ENCODE assay signal across 33 mouse cellular contexts in genomic region chr14:32627271-32627670, GRCm38 (mm10). TPM values are rescaled to one million over a fixed set of nuclear protein-coding genes. Genes with fewer than 3 reads are reported as not detected.
A peak's percentile ranks its signal among the peaks of the same experiment; 100 is the strongest.
DNase-seq lines count a peak whose midpoint lies in the region; ATAC-seq and TF ChIP-seq lines count a peak whose summit lies in the region.
"Had no signal": no experiment of that assay in that cellular context is flagged by ENCODE, and none has a peak within 500 bp of the region (broad histone marks: within the 10 kb centered on the region; RNA-seq: fewer than 3 reads in every experiment).

No protein-coding gene starts in this region.

- no peak overlapping the region for H3K4me2 ChIP-seq in hindbrain, postnatal 0 days (ENCODE audit: low read depth, low read length)
- H3K4me2 ChIP-seq in hindbrain, embryonic 14.5 days (replicated peaks): no peak overlapping the region
- H3K4me2 ChIP-seq: embryonic facial prominence, embryonic 13.5 days; forebrain, embryonic 15.5 days; heart, embryonic 13.5 days; hindbrain, embryonic 15.5 days; intestine, embryonic 15.5 days had no signal

- no peaks in the 10 kb centered on the region for H3K9me3 ChIP-seq in hindbrain, postnatal 0 days (ENCODE audit: low read length)
- no peaks in the 10 kb centered on the region for H3K9me3 ChIP-seq in hindbrain, embryonic 14.5 days (ENCODE audit: control insufficient read depth, low read length)
- H3K9me3 ChIP-seq: embryonic facial prominence, embryonic 10.5 days; embryonic facial prominence, embryonic 13.5 days; forebrain, embryonic 15.5 days; heart, embryonic 10.5 days; heart, embryonic 13.5 days; hindbrain, embryonic 15.5 days; intestine, embryonic 15.5 days had no signal

- peak; percentile 67 to 69 for DNase-seq in cerebellum, postnatal 14 days
- no peak for DNase-seq in cerebellum, adult 9-10 months
- peak; percentile 60 for DNase-seq in hindbrain, postnatal 0 days (ENCODE audit: low spot score)
- no peak for DNase-seq in hindbrain, embryonic 14.5 days (ENCODE audit: low spot score)
- peak; percentile 39 to 51 for DNase-seq in kidney, postnatal 4 days
- no peak for DNase-seq in kidney, adult 18-20 months
- peak; percentile 13 for DNase-seq in right cerebral cortex, postnatal 4 days
- no peak for DNase-seq in right cerebral cortex, adult 18-20 months
- DNase-seq: adrenal gland, postnatal 10 days; adrenal gland, postnatal 36 days; B cell, adult 2 months; cerebellum, adult 11-12 months; cerebellum, adult 8-10 months; cerebellum, postnatal 36 days; embryo, embryonic 11 days; gastrocnemius, postnatal 10 days; gastrocnemius, postnatal 36 days; heart, adult 2 months; heart, postnatal 4 days had no signal

- H3K4me1 ChIP-seq in hindbrain, postnatal 0 days (ENCODE audit: insufficient read depth, low read length): no peaks in the 10 kb centered on the region
- H3K4me1 ChIP-seq in hindbrain, embryonic 14.5 days (replicated peaks; ENCODE audit: control insufficient read depth, insufficient read depth, low read length): no peaks in the 10 kb centered on the region
- H3K4me1 ChIP-seq: embryonic facial prominence, embryonic 13.5 days; forebrain, embryonic 15.5 days; intestine, embryonic 15.5 days had no signal

- 23% methylated on average over 2 of the region's 2 CpGs for WGBS in hindbrain, postnatal 0 days
- 52% methylated on average over 2 of the region's 2 CpGs for WGBS in hindbrain, embryonic 14.5 days

- no peak overlapping the region for H3K9ac ChIP-seq in hindbrain, postnatal 0 days (replicated peaks; ENCODE audit: low read length)
- no peak overlapping the region for H3K9ac ChIP-seq in hindbrain, embryonic 14.5 days
- H3K9ac ChIP-seq: embryonic facial prominence, embryonic 13.5 days; forebrain, embryonic 15.5 days; heart, embryonic 13.5 days; hindbrain, embryonic 15.5 days; intestine, embryonic 15.5 days had no signal

- no peaks in the 10 kb centered on the region for H3K27me3 ChIP-seq in hindbrain, postnatal 0 days (ENCODE audit: insufficient read depth, low read length)
- no peaks in the 10 kb centered on the region for H3K27me3 ChIP-seq in hindbrain, embryonic 14.5 days (ENCODE audit: control insufficient read depth, insufficient read depth, low read length)
- H3K27me3 ChIP-seq: CH12.LX; embryonic facial prominence, embryonic 13.5 days; forebrain, embryonic 15.5 days; hindbrain, embryonic 15.5 days; intestine, embryonic 15.5 days had no signal

- no peak overlapping the region for H3K4me3 ChIP-seq in hindbrain, postnatal 0 days (ENCODE audit: low read length)
- H3K4me3 ChIP-seq in hindbrain, embryonic 14.5 days (replicated peaks; ENCODE audit: low read length): no peak overlapping the region
- H3K4me3 ChIP-seq: embryonic facial prominence, embryonic 10.5 days; embryonic facial prominence, embryonic 13.5 days; erythroblast, embryonic 14.5 days; forebrain, embryonic 15.5 days; heart, adult 2 months; heart, embryonic 10.5 days; heart, embryonic 13.5 days; hindbrain, embryonic 15.5 days; intestine, embryonic 15.5 days had no signal

- no peak for TF ChIP-seq CTCF in hindbrain, postnatal 0 days (IDR thresholded peaks at IDR 0.05; ENCODE audit: low read depth)

- no peaks in the 10 kb centered on the region for H3K36me3 ChIP-seq in hindbrain, postnatal 0 days (ENCODE audit: insufficient read depth, low read length)
- H3K36me3 ChIP-seq in hindbrain, embryonic 14.5 days (replicated peaks; ENCODE audit: control insufficient read depth, insufficient read depth): no peaks in the 10 kb centered on the region
- H3K36me3 ChIP-seq: embryonic facial prominence, embryonic 10.5 days; embryonic facial prominence, embryonic 13.5 days; forebrain, embryonic 15.5 days; G1E; heart, embryonic 10.5 days; heart, embryonic 13.5 days; hindbrain, embryonic 15.5 days; intestine, embryonic 15.5 days had no signal

- ATAC-seq in hindbrain, postnatal 0 days: peak; percentile 40; the same call in 1 of the 2 replicates
- ATAC-seq in hindbrain, embryonic 14.5 days (ENCODE audit: low FRiP score): no peak
- ATAC-seq: forebrain, embryonic 15.5 days; intestine, embryonic 15.5 days; Patski had no signal

- H3K27ac ChIP-seq in hindbrain, postnatal 0 days: no peak overlapping the region
- H3K27ac ChIP-seq in hindbrain, embryonic 14.5 days: no peak overlapping the region
- H3K27ac ChIP-seq: embryonic facial prominence, embryonic 10.5 days; embryonic facial prominence, embryonic 13.5 days; forebrain, embryonic 15.5 days; heart, adult 2 months; heart, embryonic 10.5 days; heart, embryonic 13.5 days; hindbrain, embryonic 15.5 days; intestine, embryonic 15.5 days had no signal

RNA-seq across cellular contexts. Expression of gene Prrxl1, which starts 28.1 kb away (rescaled TPM):
- total RNA-seq in hindbrain, postnatal 0 days (2014; rRNA removed): 17.8 and 24.2 TPM in 2 replicates
- polyA plus RNA-seq in hindbrain, postnatal 0 days (2015; fragmentation: Nextera tagmentation; extraction: Ambion mirVana): 24.1 and 28.0 TPM in 2 replicates
- polyA plus RNA-seq in hindbrain, embryonic 14.5 days (2014; fragmentation: Nextera tagmentation; extraction: Ambion mirVana): 56.5 and 63.2 TPM in 2 replicates
- total RNA-seq: CH12.LX; gastrocnemius, adult 18-20 months; gastrocnemius, postnatal 10 days; gastrocnemius, postnatal 36 days; granulocyte monocyte progenitor cell, adult 5-6 weeks; heart, adult 2 months; heart, postnatal 14 days; heart, postnatal 4 days had no signal
- polyA plus RNA-seq: erythroblast, embryonic 14.5 days; G1E; heart, adult 2 months; heart, embryonic 10.5 days; Patski had no signal

RNA-seq across cellular contexts. Expression of gene 3425401B19Rik, which starts 57.8 kb away (rescaled TPM):
- 0.21 TPM in 1 of 2 replicates, not detected in the other for total RNA-seq in hindbrain, postnatal 0 days (2014; rRNA removed)
- polyA plus RNA-seq in hindbrain, postnatal 0 days (2015; fragmentation: Nextera tagmentation; extraction: Ambion mirVana): 0.06 and 0.08 TPM in 2 replicates
- 0.04 and 0.17 TPM in 2 replicates for polyA plus RNA-seq in hindbrain, embryonic 14.5 days (2014; fragmentation: Nextera tagmentation; extraction: Ambion mirVana)
- total RNA-seq: granulocyte monocyte progenitor cell, adult 5-6 weeks had no signal
- polyA plus RNA-seq: erythroblast, embryonic 14.5 days; forebrain, embryonic 15.5 days; G1E; Patski had no signal

Comparison
In these comparisons a context has a peak if more than half of its experiments do, and no peak if none do; other contexts are left out.
1. DNase-seq: peak in cerebellum, postnatal 14 days (2 of 2), hindbrain, postnatal 0 days (single experiment), kidney, postnatal 4 days (2 of 2) and right cerebral cortex, postnatal 4 days (single experiment); none in cerebellum, adult 9-10 months (single experiment), hindbrain, embryonic 14.5 days (single experiment), kidney, adult 18-20 months (single experiment) and right cerebral cortex, adult 18-20 months (single experiment).